Mouse (Mus musculus): ENCODE results near the gene Nell2. TPM values are rescaled to one million over a fixed set of nuclear protein-coding genes. Genes with fewer than 3 reads are reported as not detected.

Nell2 gene
- polyA plus RNA-seq, 1 experiment: 0.88 TPM

DNA sequence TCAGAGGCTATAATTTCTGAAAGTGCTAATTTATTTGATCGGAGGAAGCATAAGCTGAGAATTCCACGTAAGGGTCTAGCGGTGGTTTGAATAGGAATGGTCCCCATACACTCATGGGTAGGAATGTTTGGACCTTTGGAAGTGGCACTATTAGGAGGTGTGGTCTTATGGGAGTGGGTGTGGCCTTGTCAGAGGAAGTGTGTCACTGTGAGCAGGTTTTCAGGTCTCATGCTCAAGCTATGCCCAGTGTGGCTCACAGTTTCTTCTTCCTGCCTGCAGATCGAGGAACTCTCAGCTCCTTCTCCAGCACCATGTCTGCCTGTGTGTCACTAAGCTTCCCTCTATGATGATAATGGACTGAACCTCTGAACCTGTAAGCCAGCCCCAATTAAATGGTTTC, 46.8 kb downstream of the Nell2 start:
- DNase-seq (ENCODE audit: low read depth, low spot score): no peak
- WGBS: 88% methylated on average over 4 of the region's 4 CpGs

DNA sequence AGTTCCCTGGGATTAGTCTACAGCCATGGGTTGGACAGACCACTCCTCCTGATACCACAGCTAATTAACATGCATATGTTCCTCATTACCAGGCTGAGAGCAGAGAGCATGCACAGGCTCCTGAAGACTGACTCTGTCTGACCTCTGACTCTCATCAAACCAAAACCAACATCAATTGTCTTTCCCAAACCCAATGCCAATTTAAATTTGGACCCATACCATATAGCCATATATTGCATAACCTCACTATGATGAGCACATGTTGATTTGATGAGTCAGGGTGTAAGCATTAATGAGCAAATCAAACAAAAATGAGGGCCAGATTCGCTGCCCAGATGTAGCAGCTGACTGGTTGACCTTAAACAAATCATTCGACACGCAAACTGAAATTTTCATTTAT, 51.9 kb downstream of the Nell2 start:
- DNase-seq (ENCODE audit: low read depth, low spot score): no peak
- WGBS: 78% methylated on average over 3 of the region's 3 CpGs

DNA sequence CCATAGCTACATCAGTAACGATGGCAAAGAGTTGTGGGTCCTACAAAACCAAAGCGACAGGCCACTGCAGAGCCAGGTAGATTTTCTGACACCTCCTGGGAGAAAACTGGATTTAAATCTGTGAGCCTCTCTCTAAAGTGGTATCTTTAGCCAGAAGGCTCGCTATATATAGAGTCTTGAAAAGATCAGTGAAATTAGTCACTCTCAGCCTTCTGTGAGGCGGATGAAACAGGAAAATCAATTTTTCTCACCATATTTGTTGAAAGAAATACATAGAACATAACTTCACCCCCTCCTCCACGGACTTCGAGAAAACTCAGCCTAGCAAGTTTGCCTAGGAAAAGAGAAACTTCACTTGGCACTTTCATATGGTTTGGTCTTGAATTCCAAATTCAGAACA, 54.4 kb downstream of the Nell2 start:
- DNase-seq (ENCODE audit: low read depth, low spot score): no peak
- 82% methylated on average over 6 of the region's 6 CpGs for WGBS

DNA sequence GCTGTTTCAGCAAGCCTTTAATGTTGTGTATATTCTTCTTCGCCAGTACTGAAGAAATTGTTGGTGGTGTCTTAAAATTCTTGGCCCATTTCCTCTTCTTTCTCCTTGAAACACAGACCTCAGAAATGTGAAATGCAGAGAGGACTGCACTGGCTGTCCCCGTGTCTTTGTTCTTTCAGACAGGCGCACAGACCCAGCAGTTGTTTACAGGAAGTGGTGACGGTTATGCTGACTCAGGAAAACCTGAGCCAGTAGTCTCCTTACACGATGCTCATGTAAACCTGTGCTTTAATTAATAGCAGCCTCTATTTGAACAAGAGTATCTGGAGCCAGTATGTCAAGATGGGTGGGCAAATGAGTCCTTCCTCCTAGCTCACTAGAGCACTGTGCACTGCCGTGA, 61.2 kb downstream of the Nell2 start:
- 46% methylated on average over 6 of the region's 6 CpGs for WGBS
- no peak for DNase-seq (ENCODE audit: low read depth, low spot score)

DNA sequence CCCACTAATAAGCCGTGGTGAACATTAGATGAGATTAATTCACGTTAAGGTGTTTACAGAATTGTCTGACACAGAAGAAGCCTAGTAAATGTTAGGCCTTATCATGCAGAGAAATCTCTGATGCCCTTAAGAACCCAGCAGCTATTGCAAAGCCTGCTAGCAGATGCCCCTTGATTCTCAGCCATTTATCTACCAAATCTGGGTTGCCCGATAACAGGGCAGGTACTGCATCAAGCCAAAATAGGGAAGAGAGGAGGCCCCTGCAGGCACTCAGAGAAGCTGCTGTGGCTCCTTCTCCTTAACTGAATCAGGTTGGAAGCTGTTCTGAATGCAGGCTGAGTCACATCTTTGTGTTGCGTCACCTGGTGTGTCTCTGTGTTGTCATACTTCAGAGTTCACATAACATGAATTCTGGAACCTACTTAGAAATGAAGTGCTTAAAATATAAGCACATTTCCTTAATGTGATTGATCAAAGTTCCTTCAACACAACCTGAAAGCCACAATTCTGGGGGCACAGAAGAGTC, 68.3 kb downstream of the Nell2 start:
- WGBS: 76% methylated on average over 4 of the region's 4 CpGs
- DNase-seq (ENCODE audit: low read depth, low spot score): no peak

DNA sequence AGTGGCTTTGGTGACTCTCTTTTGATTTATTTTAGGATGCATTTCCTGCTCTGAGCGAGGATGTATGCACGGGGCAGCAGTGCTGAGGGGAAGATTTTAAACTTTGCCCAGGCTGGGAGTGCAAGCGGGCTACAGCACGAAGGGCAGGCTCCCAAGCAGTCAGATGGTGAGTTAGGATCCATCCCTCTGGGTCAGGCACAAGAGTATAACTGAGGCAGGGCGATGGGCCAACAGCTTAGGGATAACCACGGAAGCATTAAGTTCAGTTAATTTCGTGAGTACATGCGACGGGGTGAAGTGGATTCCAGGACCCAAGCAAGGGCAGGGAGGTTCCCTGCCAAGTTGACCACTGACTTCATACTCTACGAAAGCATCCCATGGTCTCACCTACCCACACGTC, 83.8 kb downstream of the Nell2 start:
- 77% methylated on average over 11 of the region's 11 CpGs for WGBS

DNA sequence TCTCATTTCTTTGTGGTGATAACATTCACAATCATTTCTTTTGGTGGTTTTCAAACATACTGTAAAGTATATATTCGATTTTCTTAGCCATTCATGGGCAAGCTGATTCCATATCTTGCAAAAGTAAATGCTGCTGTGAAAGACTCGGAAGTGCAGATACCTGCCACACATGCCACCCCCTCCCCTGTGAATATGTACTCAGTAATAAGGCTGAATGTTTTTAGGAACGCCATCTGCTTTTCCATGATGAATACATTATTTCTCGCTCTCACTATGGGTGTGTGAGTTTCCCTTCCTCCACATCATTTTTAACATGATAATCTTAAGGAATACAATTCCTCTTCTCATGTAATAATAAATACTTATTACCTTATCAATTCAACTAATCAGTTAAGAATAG, 90.6 kb downstream of the Nell2 start:
- DNase-seq (ENCODE audit: low read depth, low spot score): no peak
- 90% methylated on average over 4 of the region's 4 CpGs for WGBS

More for the DNA sequence above, 83.8 kb downstream of the Nell2 start:
- no peak for DNase-seq (ENCODE audit: low read depth, low spot score)

DNA sequence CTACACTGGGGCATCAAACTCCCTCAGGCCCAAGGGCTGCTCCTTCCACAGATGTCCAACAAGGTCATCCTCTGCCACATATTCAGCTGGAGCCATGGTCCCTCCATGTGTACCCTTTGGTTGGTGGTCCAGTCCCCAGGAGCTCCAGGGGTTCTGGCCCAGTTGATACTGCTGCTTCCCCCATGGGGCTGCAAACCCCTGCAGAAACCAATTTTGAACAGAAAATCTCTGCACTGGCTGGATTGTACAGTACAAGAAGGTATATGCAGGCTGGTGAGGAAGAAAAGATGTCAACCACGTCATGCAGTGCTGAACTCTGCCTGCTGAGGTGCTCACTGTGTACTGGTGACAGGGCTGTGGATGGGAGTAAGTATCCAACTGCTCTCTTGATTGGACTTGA, 92.1 kb downstream of the Nell2 start:
- DNase-seq (ENCODE audit: low read depth, low spot score): no peak
- WGBS: 71% methylated on average over 1 of the region's 1 CpGs

DNA sequence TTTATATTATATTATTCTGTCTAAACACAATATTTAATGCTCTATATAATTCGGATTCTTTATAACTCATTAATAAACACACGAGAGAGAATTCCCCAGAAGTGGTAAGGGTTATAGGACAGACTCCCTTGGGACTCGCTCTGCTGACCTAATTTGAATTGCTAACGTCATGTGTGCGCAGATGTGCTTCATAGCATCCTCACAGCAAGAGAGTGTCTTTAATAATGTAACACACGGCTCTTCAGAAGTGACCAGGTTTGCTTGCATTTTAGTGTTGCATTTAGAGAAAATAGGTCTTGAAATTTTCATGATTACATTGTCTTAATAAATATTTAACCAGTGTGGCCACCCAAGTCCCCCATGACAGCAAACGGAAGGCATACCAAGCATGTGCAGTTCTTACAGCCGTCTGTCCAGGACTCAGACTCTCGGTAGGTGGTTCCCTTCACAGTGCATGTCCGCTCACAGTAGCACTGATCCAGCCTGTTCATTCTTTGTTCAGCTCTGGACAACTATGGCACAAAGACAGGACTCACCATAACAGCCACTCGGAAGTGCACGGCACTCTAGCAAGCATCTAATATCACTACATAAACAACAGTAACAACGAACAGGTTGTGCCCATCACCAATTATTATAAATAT, 97.1 kb downstream of the Nell2 start:
- no peak for DNase-seq (ENCODE audit: low read depth, low spot score)
- WGBS: 66% methylated on average over 13 of the region's 13 CpGs

DNA sequence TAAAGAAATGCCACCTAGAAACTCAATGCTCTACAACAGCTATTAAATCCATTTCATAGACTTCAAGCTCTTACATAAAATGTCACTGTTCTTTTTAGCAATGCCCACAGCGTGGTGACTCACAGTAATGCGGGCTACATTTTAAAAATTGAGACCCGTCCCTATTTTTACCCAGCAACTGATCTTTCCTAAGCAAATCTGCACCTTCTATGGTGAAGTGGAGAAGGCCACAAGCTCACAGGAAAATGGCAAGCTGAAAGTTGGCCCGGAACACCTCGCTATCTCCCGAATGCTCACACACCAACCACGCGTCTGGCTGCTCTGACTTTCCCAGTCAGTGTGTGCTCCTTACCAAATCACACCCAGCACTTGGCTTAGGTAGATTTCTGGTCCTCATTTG, 98.4 kb downstream of the Nell2 start:
- DNase-seq (ENCODE audit: low read depth, low spot score): no peak
- WGBS: 93% methylated on average over 8 of the region's 8 CpGs

DNA sequence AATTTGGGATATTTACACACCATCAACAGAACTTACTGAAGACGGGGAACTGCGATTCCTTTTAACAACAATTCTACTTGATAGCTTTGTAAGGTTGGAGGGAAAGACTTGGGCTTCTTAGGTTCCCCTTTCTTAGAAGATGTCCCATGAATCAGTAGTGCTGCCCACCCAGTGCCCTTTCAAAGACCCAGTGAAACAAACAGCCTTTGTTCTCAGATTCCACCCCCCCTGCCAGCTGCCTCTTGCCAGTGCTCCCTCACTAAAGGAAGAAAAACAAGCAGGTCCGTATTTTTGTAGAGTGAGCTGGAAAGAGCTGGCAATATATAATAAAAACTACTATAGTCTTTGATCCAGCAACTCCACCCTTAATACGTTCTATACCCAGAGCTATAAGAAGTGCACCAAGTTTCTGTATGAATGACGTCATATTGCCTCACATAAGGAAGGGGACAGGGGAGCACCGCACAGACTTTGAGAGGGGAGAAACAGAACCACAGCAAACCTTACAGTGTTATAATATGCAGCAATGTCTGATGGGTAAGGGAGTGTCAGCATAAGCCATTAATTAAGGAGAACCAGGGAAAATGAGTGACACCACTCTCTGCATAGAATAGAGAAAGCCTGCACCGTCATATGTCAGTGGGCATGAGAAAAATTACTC, 100.2 kb downstream of the Nell2 start:
- no peak for DNase-seq (ENCODE audit: low read depth, low spot score)
- WGBS: 59% methylated on average over 7 of the region's 7 CpGs

DNA sequence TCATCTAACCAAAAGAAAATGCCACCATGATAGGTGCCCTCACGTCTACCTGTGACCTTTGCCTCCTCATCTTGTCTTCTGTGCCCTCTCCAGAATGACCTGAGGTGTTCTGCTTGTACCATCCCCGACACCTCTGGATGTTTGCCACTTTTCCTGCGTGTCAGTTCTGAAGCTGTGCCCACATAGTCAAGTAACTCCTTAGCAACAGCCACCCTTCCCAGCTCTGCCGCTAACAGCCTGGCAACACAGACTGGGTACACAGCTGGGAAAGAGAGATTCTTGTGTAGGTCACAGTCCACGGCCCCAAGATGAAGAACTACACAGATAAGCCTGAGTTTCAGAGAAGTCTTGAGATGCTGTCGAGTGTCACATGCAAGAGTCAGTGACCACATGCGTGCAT, 103.3 kb downstream of the Nell2 start:
- no peak for DNase-seq (ENCODE audit: low read depth, low spot score)
- WGBS: 79% methylated on average over 7 of the region's 7 CpGs

DNA sequence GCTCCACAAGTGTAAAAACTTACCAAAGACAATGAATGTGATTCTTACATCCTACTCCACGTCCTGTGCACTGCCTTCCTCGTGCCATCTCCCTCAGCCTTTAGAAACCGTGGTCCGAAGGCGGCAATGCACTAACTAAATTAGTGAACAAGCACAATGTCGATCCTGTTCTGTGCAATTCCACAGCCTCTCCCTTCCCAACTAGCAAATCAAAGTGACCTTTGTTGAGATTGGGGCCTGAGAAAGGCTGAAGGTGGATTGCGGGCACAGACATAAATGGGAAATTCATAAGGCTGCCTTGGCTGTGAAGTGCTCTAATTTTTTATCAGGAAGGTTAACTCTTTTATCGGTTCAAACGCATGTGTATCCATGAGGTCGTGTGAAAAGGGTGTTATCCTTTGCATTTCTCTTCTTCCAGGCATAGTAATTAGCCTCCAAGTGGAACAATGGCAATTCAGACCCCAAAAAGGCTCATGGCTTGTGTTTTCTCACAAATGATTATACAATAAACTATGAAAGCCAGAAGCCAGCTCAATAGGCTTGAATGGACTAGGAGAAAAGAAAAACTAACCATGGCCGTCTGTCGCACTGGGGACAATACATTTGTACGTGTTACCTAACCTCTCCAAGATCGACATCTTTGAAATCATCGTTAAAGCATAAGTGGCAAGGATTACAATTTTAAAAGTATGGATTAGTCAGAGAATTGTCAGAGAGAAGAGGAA, 106.0 kb downstream of the Nell2 start:
- DNase-seq (ENCODE audit: low read depth, low spot score): no peak
- WGBS: 84% methylated on average over 15 of the region's 15 CpGs

DNA sequence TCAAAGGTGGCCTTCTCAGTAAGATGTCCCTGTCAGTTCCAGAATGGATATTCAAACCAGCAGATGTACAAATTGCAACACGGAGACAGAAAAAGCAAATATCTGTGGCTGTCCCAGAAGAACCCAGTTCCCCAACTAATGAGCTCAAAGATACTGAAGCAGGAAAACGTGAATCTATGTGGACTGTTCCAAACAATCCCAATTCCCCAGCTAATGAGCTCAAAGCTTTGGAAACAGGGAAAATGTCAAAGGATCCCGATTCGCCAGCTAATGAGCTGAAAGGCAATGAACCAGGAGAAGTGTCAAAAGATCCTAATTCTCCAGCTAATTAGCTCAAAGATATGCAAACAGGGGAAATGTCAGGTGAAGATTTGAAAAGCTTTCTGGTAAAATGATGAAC, 109.7 kb downstream of the Nell2 start:
- 82% methylated on average over 4 of the region's 4 CpGs for WGBS
- DNase-seq (ENCODE audit: low read depth, low spot score): no peak

DNA sequence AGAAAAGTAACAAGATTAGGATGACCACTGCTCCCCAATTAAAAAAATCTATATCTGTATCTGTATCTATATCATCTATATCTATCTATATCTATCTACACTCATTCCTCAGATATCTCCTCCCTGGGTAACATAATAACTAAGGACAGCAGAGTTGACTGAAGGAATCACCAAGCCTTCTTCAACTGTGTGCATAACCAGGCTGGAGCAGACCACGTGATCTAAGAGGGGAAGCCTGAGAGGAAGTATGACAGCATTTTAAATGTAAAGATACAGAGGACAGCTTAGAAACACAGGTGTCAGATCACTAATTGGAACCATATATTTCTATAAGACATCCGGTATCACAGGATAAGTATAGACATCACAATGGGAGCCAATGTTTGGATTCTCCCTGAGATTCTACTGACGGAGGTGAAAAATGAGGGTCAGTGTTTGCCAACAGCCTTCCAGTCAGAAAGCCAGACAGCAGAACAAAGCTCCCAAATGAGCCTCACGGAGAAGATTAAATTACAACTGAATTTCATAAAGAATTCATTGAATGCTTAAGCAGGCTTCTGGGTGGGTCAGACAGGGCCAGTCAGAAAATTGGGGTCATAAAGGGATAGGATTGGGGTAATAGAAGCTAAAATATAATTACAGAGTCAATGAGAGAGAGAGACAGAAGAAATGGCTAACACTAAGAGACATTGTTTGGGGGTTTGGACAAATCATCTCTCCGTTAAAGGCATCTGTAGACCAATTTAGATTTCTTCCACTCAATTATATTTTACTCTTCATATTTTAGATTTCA, 116.2 kb downstream of the Nell2 start:
- 46% methylated on average over 5 of the region's 5 CpGs for WGBS
- no peak for DNase-seq (ENCODE audit: low read depth, low spot score)

DNA sequence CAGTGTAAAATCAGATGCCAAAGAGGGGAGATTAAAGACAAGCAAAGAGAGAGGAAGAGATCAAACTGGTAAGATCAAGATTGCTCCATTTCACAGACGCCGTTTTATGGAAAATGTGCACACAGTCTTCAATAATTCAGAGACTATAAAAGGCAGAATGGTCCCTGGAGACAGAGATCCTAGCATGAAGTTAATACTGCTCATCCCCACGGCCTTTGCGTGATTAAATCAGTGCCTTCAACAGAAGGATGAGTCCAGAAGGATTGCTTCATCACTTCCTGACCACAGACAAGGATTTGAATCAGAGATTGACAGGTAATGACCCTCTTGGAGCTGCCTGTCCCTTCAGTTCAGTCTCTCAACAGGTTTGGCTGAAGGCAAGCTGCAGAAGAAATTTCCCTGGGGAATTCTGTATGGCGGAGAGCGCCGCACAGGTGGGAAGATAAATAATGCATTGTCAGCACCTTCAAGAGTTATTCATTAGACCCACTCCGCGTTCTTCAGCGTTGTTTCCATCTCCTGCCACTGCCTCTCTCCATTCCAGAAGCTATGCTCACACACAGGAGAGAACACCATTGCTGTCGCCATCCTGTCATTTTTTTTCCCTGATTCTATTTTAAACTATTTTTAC, 118.0 kb downstream of the Nell2 start:
- WGBS: 76% methylated on average over 11 of the region's 11 CpGs
- DNase-seq (ENCODE audit: low read depth, low spot score): no peak

DNA sequence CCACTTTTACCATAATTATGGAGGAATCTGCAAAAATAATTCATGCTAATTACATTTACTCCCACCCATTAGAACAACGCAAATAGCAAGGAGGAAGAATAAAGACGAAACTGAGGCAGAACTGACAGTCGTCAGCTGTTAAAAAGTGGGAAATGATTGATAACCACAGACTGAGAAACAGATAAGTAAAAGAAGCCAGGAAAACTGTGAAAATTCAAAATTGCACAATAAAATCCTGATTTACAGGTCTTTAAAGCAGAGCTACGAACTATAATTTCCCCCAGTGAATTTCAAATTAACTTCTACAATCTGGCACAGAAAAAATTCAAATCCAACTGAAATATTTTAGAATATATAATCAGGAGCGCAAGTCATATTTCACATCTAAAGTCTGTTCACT, 138.0 kb downstream of the Nell2 start:
- 78% methylated on average over 5 of the region's 5 CpGs for WGBS
- DNase-seq (ENCODE audit: low read depth, low spot score): no peak

DNA sequence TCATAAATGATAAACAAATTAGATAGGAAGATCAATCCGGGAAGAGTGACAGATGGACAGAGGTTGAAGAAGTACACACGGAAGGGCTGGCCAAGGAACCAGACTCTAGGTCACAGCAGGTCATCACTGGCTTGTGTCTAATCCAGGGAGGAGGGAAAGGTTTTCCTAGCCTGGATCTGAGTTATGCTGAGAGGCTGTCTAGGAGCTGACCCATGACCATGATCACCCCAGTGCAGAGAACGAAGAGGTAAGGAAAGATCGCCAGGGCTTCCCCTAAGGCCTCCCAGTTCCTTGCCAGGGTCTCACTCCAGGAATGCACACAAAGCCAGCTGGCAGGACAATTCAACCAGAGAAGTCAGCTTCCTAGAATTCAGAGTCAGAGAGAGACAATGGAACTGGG, 139.4 kb downstream of the Nell2 start:
- DNase-seq (ENCODE audit: low read depth, low spot score): no peak
- 78% methylated on average over 4 of the region's 4 CpGs for WGBS

DNA sequence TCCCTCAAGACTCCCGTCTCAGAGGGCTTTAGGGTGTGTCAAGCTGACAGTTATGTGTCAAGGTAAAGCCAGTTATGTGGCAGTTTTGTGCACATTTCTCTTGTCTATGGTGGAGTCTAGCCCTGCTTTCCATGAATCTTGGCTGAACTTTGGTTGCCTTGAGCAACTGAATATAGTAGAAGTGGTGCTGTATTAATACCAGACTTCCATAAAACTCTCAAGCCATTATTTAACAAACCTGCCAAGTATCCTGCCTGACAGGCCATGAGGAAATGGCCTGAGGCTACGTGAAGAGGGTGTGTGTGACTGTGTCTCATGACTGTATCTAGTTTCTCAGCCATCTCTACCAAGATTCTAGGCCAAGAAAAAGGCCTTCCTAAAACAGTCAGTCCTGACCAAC, 147.5 kb downstream of the Nell2 start:
- DNase-seq (ENCODE audit: low read depth, low spot score): no peak
- 30% methylated on average over 2 of the region's 2 CpGs for WGBS
